ENCODE assay signal across 19 mouse cellular contexts in the genomic region with DNA sequence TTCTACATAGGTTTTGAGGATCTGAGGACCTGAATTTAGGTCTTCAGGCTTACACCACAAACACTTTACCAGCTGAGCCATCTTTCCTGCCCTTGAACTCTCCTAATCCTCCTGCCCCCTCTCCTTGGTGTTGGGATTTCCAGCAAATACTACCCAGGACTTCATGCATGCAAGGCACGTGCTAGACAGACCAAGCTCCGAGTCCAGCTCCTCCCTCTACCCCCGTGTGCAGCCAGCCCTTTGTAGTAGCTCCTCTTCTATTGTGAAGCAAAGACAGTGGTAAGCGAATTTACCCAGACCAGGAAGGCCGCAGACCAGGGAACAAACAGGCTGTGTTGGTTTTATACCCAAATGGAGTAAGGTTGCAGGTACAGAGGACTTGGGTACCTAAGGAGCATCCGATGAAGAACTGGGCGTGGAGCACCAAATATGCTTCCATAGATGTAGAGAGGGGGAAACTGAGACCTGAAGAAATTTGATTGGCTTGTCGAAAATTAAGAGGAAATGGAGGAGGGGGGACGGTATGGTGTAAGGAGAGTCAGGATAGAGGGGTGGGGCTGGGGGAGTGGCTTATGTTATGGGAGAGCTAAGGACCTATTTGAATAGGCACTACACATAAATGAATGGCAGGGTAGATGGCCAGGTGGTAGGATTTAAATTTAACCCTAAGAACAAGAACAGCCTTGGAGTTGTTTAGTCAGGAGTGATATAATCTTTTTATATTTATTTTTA. TPM values are rescaled to one million over a fixed set of nuclear protein-coding genes. Genes with fewer than 3 reads are reported as not detected.
A peak's percentile ranks its signal among the peaks of the same experiment; 100 is the strongest.
DNase-seq lines count a peak whose midpoint lies in the region; ATAC-seq and TF ChIP-seq lines count a peak whose summit lies in the region.
"Had no signal": no experiment of that assay in that cellular context is flagged by ENCODE, and none has a peak within 500 bp of the region (broad histone marks: within the 10 kb centered on the region; RNA-seq: fewer than 3 reads in every experiment).

No protein-coding gene starts in this region.

- H3K4me2 ChIP-seq in hindbrain, embryonic 11.5 days (replicated peaks; ENCODE audit: low read depth, low read length): no peak overlapping the region
- no peak overlapping the region for H3K4me2 ChIP-seq in hindbrain, embryonic 14.5 days (replicated peaks)
- no peak overlapping the region for H3K4me2 ChIP-seq in midbrain, embryonic 11.5 days
- no peak overlapping the region for H3K4me2 ChIP-seq in midbrain, postnatal 0 days (ENCODE audit: low read depth, low read length, poor library complexity, severe bottlenecking)
- H3K4me2 ChIP-seq: embryonic facial prominence, embryonic 13.5 days; forebrain, embryonic 12.5 days; heart, embryonic 13.5 days; hindbrain, embryonic 15.5 days had no signal

- H3K4me1 ChIP-seq in hindbrain, embryonic 11.5 days (replicated peaks; ENCODE audit: control insufficient read depth, insufficient read depth, low read length): no peaks in the 10 kb centered on the region
- peaks cover 2% of the 10 kb centered on the region; the same call in 1 of the 2 replicates for H3K4me1 ChIP-seq in hindbrain, embryonic 14.5 days (replicated peaks; ENCODE audit: control insufficient read depth, insufficient read depth, low read length)
- no peaks in the 10 kb centered on the region for H3K4me1 ChIP-seq in midbrain, embryonic 11.5 days (ENCODE audit: control insufficient read depth, insufficient read depth, low read length)
- H3K4me1 ChIP-seq in midbrain, postnatal 0 days (ENCODE audit: insufficient read depth, low read length): no peaks in the 10 kb centered on the region
- H3K4me1 ChIP-seq in E14TG2a.4 (replicated peaks; ENCODE audit: low read depth, low read length): peaks cover 46% of the 10 kb centered on the region

- WGBS in hindbrain, embryonic 11.5 days: 49% methylated on average over 9 of the region's 9 CpGs
- WGBS in hindbrain, embryonic 14.5 days: 42% methylated on average over 9 of the region's 9 CpGs
- WGBS in midbrain, embryonic 11.5 days: 47% methylated on average over 9 of the region's 9 CpGs
- WGBS in midbrain, postnatal 0 days: 49% methylated on average over 9 of the region's 9 CpGs

- 0 out of 2 replicates have a peak overlapping the region, but pooled peaks have one; percentile 39 for H3K27ac ChIP-seq in hindbrain, embryonic 11.5 days (ENCODE audit: low read depth, low read length)
- no peak overlapping the region for H3K27ac ChIP-seq in hindbrain, embryonic 14.5 days
- no peak overlapping the region for H3K27ac ChIP-seq in midbrain, embryonic 11.5 days (ENCODE audit: low read depth, low read length)
- H3K27ac ChIP-seq in midbrain, postnatal 0 days (ENCODE audit: low read depth, low read length): no peak overlapping the region
- H3K27ac ChIP-seq: embryonic facial prominence, embryonic 13.5 days; forebrain, embryonic 12.5 days; heart, embryonic 13.5 days; hindbrain, embryonic 15.5 days had no signal

- no peak for TF ChIP-seq CTCF in midbrain, postnatal 0 days (IDR thresholded peaks at IDR 0.05)
- no peak for TF ChIP-seq CTCF in E14TG2a.4 (conservative IDR thresholded peaks at IDR 0.05; ENCODE audit: low read length)

- no peak overlapping the region for H3K9ac ChIP-seq in hindbrain, embryonic 11.5 days (ENCODE audit: low read depth, low read length)
- no peak overlapping the region for H3K9ac ChIP-seq in hindbrain, embryonic 14.5 days
- H3K9ac ChIP-seq in midbrain, embryonic 11.5 days (ENCODE audit: low read length): no peak overlapping the region
- H3K9ac ChIP-seq in midbrain, postnatal 0 days (replicated peaks; ENCODE audit: low read length, poor library complexity, severe bottlenecking): no peak overlapping the region
- H3K9ac ChIP-seq: embryonic facial prominence, embryonic 13.5 days; forebrain, embryonic 12.5 days; heart, embryonic 13.5 days; hindbrain, embryonic 15.5 days had no signal

- no peaks in the 10 kb centered on the region for H3K27me3 ChIP-seq in hindbrain, embryonic 11.5 days (ENCODE audit: control insufficient read depth, insufficient read depth, low read length)
- no peaks in the 10 kb centered on the region for H3K27me3 ChIP-seq in hindbrain, embryonic 14.5 days (ENCODE audit: control insufficient read depth, insufficient read depth, low read length)
- H3K27me3 ChIP-seq in midbrain, embryonic 11.5 days (ENCODE audit: control insufficient read depth, insufficient read depth, low read length): no peaks in the 10 kb centered on the region
- H3K27me3 ChIP-seq in midbrain, postnatal 0 days (ENCODE audit: insufficient read depth, low read length): no peaks in the 10 kb centered on the region
- no peaks in the 10 kb centered on the region for H3K27me3 ChIP-seq in E14TG2a.4 (ENCODE audit: insufficient read depth, low read length)
- H3K27me3 ChIP-seq: embryonic facial prominence, embryonic 13.5 days; forebrain, embryonic 12.5 days; heart, embryonic 13.5 days; hindbrain, embryonic 15.5 days had no signal

- no peaks in the 10 kb centered on the region for H3K36me3 ChIP-seq in hindbrain, embryonic 11.5 days (ENCODE audit: control insufficient read depth, insufficient read depth, low read length)
- H3K36me3 ChIP-seq in hindbrain, embryonic 14.5 days (replicated peaks; ENCODE audit: control insufficient read depth, insufficient read depth): no peaks in the 10 kb centered on the region
- no peaks in the 10 kb centered on the region for H3K36me3 ChIP-seq in midbrain, embryonic 11.5 days (ENCODE audit: control insufficient read depth, insufficient read depth, low read length)
- no peaks in the 10 kb centered on the region for H3K36me3 ChIP-seq in midbrain, postnatal 0 days (ENCODE audit: insufficient read depth, low read length)
- H3K36me3 ChIP-seq in E14TG2a.4 (ENCODE audit: insufficient read depth, low read length): no peaks in the 10 kb centered on the region
- H3K36me3 ChIP-seq: forebrain, embryonic 12.5 days; hindbrain, embryonic 15.5 days had no signal

- H3K9me3 ChIP-seq in hindbrain, embryonic 11.5 days (ENCODE audit: control insufficient read depth, low read length): no peaks in the 10 kb centered on the region
- H3K9me3 ChIP-seq in hindbrain, embryonic 14.5 days (ENCODE audit: control insufficient read depth, low read length): no peaks in the 10 kb centered on the region
- no peaks in the 10 kb centered on the region for H3K9me3 ChIP-seq in midbrain, embryonic 11.5 days (ENCODE audit: control insufficient read depth, low read length)
- H3K9me3 ChIP-seq in midbrain, postnatal 0 days (ENCODE audit: low read length): no peaks in the 10 kb centered on the region
- H3K9me3 ChIP-seq in E14TG2a.4 (ENCODE audit: low read length): no peaks in the 10 kb centered on the region
- H3K9me3 ChIP-seq: embryonic facial prominence, embryonic 13.5 days; heart, embryonic 13.5 days; hindbrain, embryonic 15.5 days had no signal

- DNase-seq in hindbrain, embryonic 11.5 days (ENCODE audit: low spot score): no peak
- DNase-seq in hindbrain, embryonic 14.5 days (ENCODE audit: low spot score): no peak
- no peak for DNase-seq in midbrain, embryonic 11.5 days (ENCODE audit: low spot score, missing footprints)
- DNase-seq in midbrain, postnatal 0 days (ENCODE audit: low spot score): no peak
- peak; percentile 58 for DNase-seq in R1 (ENCODE audit: low read depth, low spot score)
- DNase-seq in lung, postnatal 36 days: no peak
- DNase-seq: adrenal gland, adult 2 months; adrenal gland, postnatal 25 days; cerebellum, adult 18-20 months; cerebellum, adult 9-11 months; cerebellum, postnatal 36 days; gastrocnemius, postnatal 14 days; heart, postnatal 36 days had no signal

- no peak overlapping the region for H3K4me3 ChIP-seq in hindbrain, embryonic 11.5 days (ENCODE audit: low read depth, low read length)
- no peak overlapping the region for H3K4me3 ChIP-seq in hindbrain, embryonic 14.5 days (replicated peaks; ENCODE audit: low read length)
- H3K4me3 ChIP-seq in midbrain, embryonic 11.5 days (ENCODE audit: low read depth, low read length): no peak overlapping the region
- H3K4me3 ChIP-seq in midbrain, postnatal 0 days (ENCODE audit: low read depth, low read length): no peak overlapping the region
- H3K4me3 ChIP-seq in E14TG2a.4 (replicated peaks; ENCODE audit: low read length): 0 out of 2 replicates have a peak overlapping the region, but pooled peaks have one; percentile 10
- H3K4me3 ChIP-seq: embryonic facial prominence, embryonic 13.5 days; forebrain, embryonic 12.5 days; heart, embryonic 13.5 days; hindbrain, embryonic 15.5 days had no signal

- 0 out of 2 replicates have a peak, but pooled peaks have one; percentile 56 for ATAC-seq in hindbrain, embryonic 11.5 days (ENCODE audit: low FRiP score)
- no peak for ATAC-seq in hindbrain, embryonic 14.5 days (ENCODE audit: low FRiP score)
- peak; percentile 54; the same call in 1 of the 2 replicates for ATAC-seq in midbrain, embryonic 11.5 days (ENCODE audit: low FRiP score)
- no peak for ATAC-seq in midbrain, postnatal 0 days (ENCODE audit: low FRiP score)
- ATAC-seq: forebrain, embryonic 16.5 days had no signal

RNA-seq across cellular contexts. Expression of gene Ppp1r35, which starts 13.9 kb away (rescaled TPM):
- 64.9 and 78.4 TPM in 2 replicates for polyA plus RNA-seq in hindbrain, embryonic 11.5 days (2014; fragmentation: Nextera tagmentation; extraction: Ambion mirVana)
- polyA plus RNA-seq in hindbrain, embryonic 14.5 days (2014; fragmentation: Nextera tagmentation; extraction: Ambion mirVana): 51.1 and 58.7 TPM in 2 replicates
- 73.3 and 83.1 TPM in 2 replicates for polyA plus RNA-seq in midbrain, embryonic 11.5 days (2014; fragmentation: Nextera tagmentation; extraction: Ambion mirVana)
- total RNA-seq in midbrain, postnatal 0 days (2014; rRNA removed): 32.5 and 42.1 TPM in 2 replicates
- polyA plus RNA-seq in midbrain, postnatal 0 days (2015; fragmentation: Nextera tagmentation; extraction: Ambion mirVana): 38.8 and 47.8 TPM in 2 replicates

RNA-seq across cellular contexts. Expression of gene Tsc22d4, which starts 19.2 kb away (rescaled TPM):
- 56.4 and 64.0 TPM in 2 replicates for polyA plus RNA-seq in hindbrain, embryonic 11.5 days (2014; fragmentation: Nextera tagmentation; extraction: Ambion mirVana)
- 67.6 and 72.8 TPM in 2 replicates for polyA plus RNA-seq in hindbrain, embryonic 14.5 days (2014; fragmentation: Nextera tagmentation; extraction: Ambion mirVana)
- polyA plus RNA-seq in midbrain, embryonic 11.5 days (2014; fragmentation: Nextera tagmentation; extraction: Ambion mirVana): 47.0 and 62.9 TPM in 2 replicates
- 188 and 320 TPM in 2 replicates for total RNA-seq in midbrain, postnatal 0 days (2014; rRNA removed)
- polyA plus RNA-seq in midbrain, postnatal 0 days (2015; fragmentation: Nextera tagmentation; extraction: Ambion mirVana): 157 and 179 TPM in 2 replicates

RNA-seq across cellular contexts. Expression of gene Mepce, which starts 22.7 kb away (rescaled TPM):
- 9.9 and 14.9 TPM in 2 replicates for polyA plus RNA-seq in hindbrain, embryonic 11.5 days (2014; fragmentation: Nextera tagmentation; extraction: Ambion mirVana)
- 11.0 and 11.7 TPM in 2 replicates for polyA plus RNA-seq in hindbrain, embryonic 14.5 days (2014; fragmentation: Nextera tagmentation; extraction: Ambion mirVana)
- 11.4 and 11.5 TPM in 2 replicates for polyA plus RNA-seq in midbrain, embryonic 11.5 days (2014; fragmentation: Nextera tagmentation; extraction: Ambion mirVana)
- total RNA-seq in midbrain, postnatal 0 days (2014; rRNA removed): 40.8 and 46.0 TPM in 2 replicates
- 16.1 and 17.6 TPM in 2 replicates for polyA plus RNA-seq in midbrain, postnatal 0 days (2015; fragmentation: Nextera tagmentation; extraction: Ambion mirVana)

RNA-seq across cellular contexts. Expression of gene Zcwpw1, which starts 22.8 kb away (rescaled TPM):
- 13.5 and 17.2 TPM in 2 replicates for polyA plus RNA-seq in hindbrain, embryonic 11.5 days (2014; fragmentation: Nextera tagmentation; extraction: Ambion mirVana)
- polyA plus RNA-seq in hindbrain, embryonic 14.5 days (2014; fragmentation: Nextera tagmentation; extraction: Ambion mirVana): 7.9 and 8.3 TPM in 2 replicates
- polyA plus RNA-seq in midbrain, embryonic 11.5 days (2014; fragmentation: Nextera tagmentation; extraction: Ambion mirVana): 11.4 and 14.8 TPM in 2 replicates
- 5.8 and 7.7 TPM in 2 replicates for total RNA-seq in midbrain, postnatal 0 days (2014; rRNA removed)
- 9.0 and 9.4 TPM in 2 replicates for polyA plus RNA-seq in midbrain, postnatal 0 days (2015; fragmentation: Nextera tagmentation; extraction: Ambion mirVana)

RNA-seq across cellular contexts. Expression of gene Nyap1, which starts 23.4 kb away (rescaled TPM):
- polyA plus RNA-seq in hindbrain, embryonic 11.5 days (2014; fragmentation: Nextera tagmentation; extraction: Ambion mirVana): 2.9 and 5.3 TPM in 2 replicates
- polyA plus RNA-seq in hindbrain, embryonic 14.5 days (2014; fragmentation: Nextera tagmentation; extraction: Ambion mirVana): 14.2 and 18.8 TPM in 2 replicates
- polyA plus RNA-seq in midbrain, embryonic 11.5 days (2014; fragmentation: Nextera tagmentation; extraction: Ambion mirVana): 4.8 TPM in 2 replicates
- 230 and 261 TPM in 2 replicates for total RNA-seq in midbrain, postnatal 0 days (2014; rRNA removed)
- polyA plus RNA-seq in midbrain, postnatal 0 days (2015; fragmentation: Nextera tagmentation; extraction: Ambion mirVana): 47.0 and 50.1 TPM in 2 replicates

Comparison
In these comparisons a context has a peak if more than half of its experiments do, and no peak if none do; other contexts are left out.
1. ATAC-seq: peak in hindbrain, embryonic 11.5 days (single experiment) and midbrain, embryonic 11.5 days (single experiment); none in hindbrain, embryonic 14.5 days (single experiment) and midbrain, postnatal 0 days (single experiment).